Mouse (Mus musculus): Measurements from ENCODE around the gene Tbcd. TPM values are rescaled to one million over a fixed set of nuclear protein-coding genes. Genes with fewer than 3 reads are reported as not detected.

Tbcd gene
- total RNA-seq, 2 experiments from 2014 or later = 13.9 to 14.3 TPM

- DNase-seq = no peak
- intact Hi-C loops (cut with DNase I) = loop anchor here (1.0 kb wide), 1 partner anchor 333 kb away; no protein-coding TSS in a partner anchor
Measured at GRCm38 (mm10) chr11:121474831-121475230, 23.1 kb downstream of the Tbcd start.

GRCm38 (mm10) chr11:121475699-121476415 lies 24.1 kb downstream of the Tbcd start:
- DNase-seq = peak; percentile 78 to 83
- intact Hi-C loops (cut with DNase I) = loop anchor here (1.0 kb wide), 1 partner anchor 332 kb away; no protein-coding TSS in a partner anchor

- DNase-seq = no peak
- intact Hi-C loops (cut with DNase I) = no loop called here
Measured at GRCm38 (mm10) chr11:121479476-121480203, 27.9 kb downstream of the Tbcd start.

- no peak for DNase-seq
- intact Hi-C loops (cut with DNase I) = no loop called here
Measured at GRCm38 (mm10) chr11:121481129-121481528, 29.4 kb downstream of the Tbcd start.

- intact Hi-C loops (cut with DNase I) = no loop called here
- no peak for DNase-seq
Measured at GRCm38 (mm10) chr11:121485882-121486281, 34.1 kb downstream of the Tbcd start.

GRCm38 (mm10) chr11:121490651-121491050 lies 38.9 kb downstream of the Tbcd start:
- DNase-seq = no peak
- intact Hi-C loops (cut with DNase I) = no loop called here

GRCm38 (mm10) chr11:121500595-121500994 lies 48.8 kb downstream of the Tbcd start:
- no peak for DNase-seq
- intact Hi-C loops (cut with DNase I) = no loop called here

GRCm38 (mm10) chr11:121501525-121501924 lies 49.8 kb downstream of the Tbcd start:
- intact Hi-C loops (cut with DNase I) = no loop called here
- DNase-seq = no peak

- intact Hi-C loops (cut with DNase I) = no loop called here
Measured at GRCm38 (mm10) chr11:121502000-121502860, 50.5 kb downstream of the Tbcd start.

GRCm38 (mm10) chr11:121508478-121508877 lies 56.7 kb downstream of the Tbcd start:
- intact Hi-C loops (cut with DNase I) = no loop called here
- DNase-seq = no peak

More at GRCm38 (mm10) chr11:121502000-121502860, 50.5 kb downstream of the Tbcd start:
- DNase-seq = no peak

- DNase-seq = no peak
- intact Hi-C loops (cut with DNase I) = no loop called here
Measured at GRCm38 (mm10) chr11:121510512-121511246, 58.9 kb downstream of the Tbcd start.

- intact Hi-C loops (cut with DNase I) = no loop called here
- no peak for DNase-seq
Measured at GRCm38 (mm10) chr11:121512896-121513572, 61.3 kb downstream of the Tbcd start.

- no peak for DNase-seq
Measured at GRCm38 (mm10) chr11:121515996-121516395, 64.2 kb downstream of the Tbcd start.

GRCm38 (mm10) chr11:121516906-121517305 lies 65.2 kb downstream of the Tbcd start:
- no peak for DNase-seq
- intact Hi-C loops (cut with DNase I) = no loop called here

More at GRCm38 (mm10) chr11:121515996-121516395, 64.2 kb downstream of the Tbcd start:
- intact Hi-C loops (cut with DNase I) = no loop called here

GRCm38 (mm10) chr11:121517687-121518465 lies 66.1 kb downstream of the Tbcd start:
- intact Hi-C loops (cut with DNase I) = no loop called here
- DNase-seq = peak; percentile 15 to 28

- no peak for DNase-seq
- intact Hi-C loops (cut with DNase I) = no loop called here
Measured at GRCm38 (mm10) chr11:121519131-121519530, 67.4 kb downstream of the Tbcd start, which contains the start of gene Zfp750. TSS of gene Zfp750 (minus strand) at chr11:121519333.

- intact Hi-C loops (cut with DNase I) = no loop called here
- no peak for DNase-seq
Measured at GRCm38 (mm10) chr11:121519703-121520102, 68.0 kb downstream of the Tbcd start.

- intact Hi-C loops (cut with DNase I) = no loop called here
- no peak for DNase-seq
Measured at GRCm38 (mm10) chr11:121520761-121521160, 69.0 kb downstream of the Tbcd start.

All from heart, postnatal 14 days (tissue).